Mouse (Mus musculus) heart, adult 18-20 months (tissue): ENCODE measurements at regions not wholly inside any gene's neighbourhood (a gene's known extent, or its start where the extent isn't known, plus 50 kb on each side); places are given as distances from the start of the nearest gene placed in this dataset.

Experiments
- DNase-seq, 2 experiments: peaks; one replicate each; pipeline ENCODE4 v3.0.0; 2021 to 2022; ENCODE audit warnings: mixed read lengths in 1 of 2

- no peak for DNase-seq
Observed at GRCm38 (mm10) chr2:78011821-78012220, 65.6 kb upstream of the Cwc22 start.

- DNase-seq: no peak
Observed at GRCm38 (mm10) chr2:78011051-78011800, 65.1 kb upstream of the Cwc22 start.

- no peak for DNase-seq
Observed at GRCm38 (mm10) chr2:78010066-78010690, 64.0 kb upstream of the Cwc22 start.

GRCm38 (mm10) chr2:78008094-78008493 lies 61.9 kb upstream of the Cwc22 start:
- no peak for DNase-seq

GRCm38 (mm10) chr2:78005402-78006021 lies 59.3 kb upstream of the Cwc22 start:
- no peak for DNase-seq

- no peak for DNase-seq
Observed at GRCm38 (mm10) chr2:78004426-78004825, 58.3 kb upstream of the Cwc22 start.
